Mouse (Mus musculus) intestine, embryonic 16.5 days (tissue): ENCODE results near the gene Acly. TPM values are rescaled to one million over a fixed set of nuclear protein-coding genes. Genes with fewer than 3 reads are reported as not detected.

Experiments used
- ATAC-seq: fragments of 200-750 bp; cut with Nextera tagmentation; 2 replicates; pipeline ENCODE4 v1.8.0; 2017; ENCODE audit warnings: moderate TSS enrichment, moderate library complexity
- H3K27ac ChIP-seq: fragments of 300-500 bp; sonication (generic); 2 replicates; pipeline ENCODE4 v1.5.1; 2014; ENCODE audit warnings: mild to moderate bottlenecking, low read length
- H3K27me3 ChIP-seq: fragments of 300-500 bp; sonication (generic); replicated peaks from 2 replicates; pipeline ENCODE4 v1.6.1; 2014; ENCODE audit warnings: low read length, control low read depth, mixed read lengths; ENCODE audit not compliant: control insufficient read depth, insufficient read depth
- H3K36me3 ChIP-seq: fragments of 300-500 bp; sonication (generic); 2 replicates; pipeline ENCODE4 v1.6.1; 2014; ENCODE audit warnings: low read length, control low read depth; ENCODE audit not compliant: control insufficient read depth, insufficient read depth
- H3K4me1 ChIP-seq: fragments of 300-500 bp; sonication (generic); 2 replicates; pipeline ENCODE4 v1.6.1; 2014; ENCODE audit warnings: low read length, control low read depth, mixed read lengths; ENCODE audit not compliant: control insufficient read depth, insufficient read depth
- H3K4me2 ChIP-seq: fragments of 300-500 bp; sonication (generic); 2 replicates; pipeline ENCODE4 v1.6.1; 2014; ENCODE audit warnings: low read depth, low read length, control low read depth
- H3K4me3 ChIP-seq: fragments of 300-500 bp; sonication (generic); 2 replicates; pipeline ENCODE4 v1.5.1; 2014; ENCODE audit warnings: mild to moderate bottlenecking, low read length
- H3K9ac ChIP-seq: fragments of 300-500 bp; sonication (generic); 2 replicates; pipeline ENCODE4 v1.6.1; 2014; ENCODE audit warnings: low read depth, low read length
- H3K9me3 ChIP-seq: fragments of 300-500 bp; sonication (generic); 2 replicates; pipeline ENCODE4 v1.6.1; 2016; ENCODE audit warnings: low read length, control low read depth; ENCODE audit not compliant: control insufficient read depth
- WGBS: fragments of 180-500 bp; shearing (Covaris S2); extraction: QIAGEN DNeasy Blood & Tissue Kit; methylation state at CpG from one replicate; pipeline ENCODE4 v1.1.7; 2014; 5-methylcytosine and 5-hydroxymethylcytosine counted together
- polyA plus RNA-seq: library from polyadenylated mRNA; unstranded; fragments of >200 nt; fragmentation: Nextera tagmentation; extraction: Ambion mirVana; gene quantifications from 2 replicates; pipeline ENCODE4 v1.2.1, GENCODE M21; 2015

Gene Acly
- polyA plus RNA-seq, 1 experiment from 2014 or later = 132 TPM

DNA sequence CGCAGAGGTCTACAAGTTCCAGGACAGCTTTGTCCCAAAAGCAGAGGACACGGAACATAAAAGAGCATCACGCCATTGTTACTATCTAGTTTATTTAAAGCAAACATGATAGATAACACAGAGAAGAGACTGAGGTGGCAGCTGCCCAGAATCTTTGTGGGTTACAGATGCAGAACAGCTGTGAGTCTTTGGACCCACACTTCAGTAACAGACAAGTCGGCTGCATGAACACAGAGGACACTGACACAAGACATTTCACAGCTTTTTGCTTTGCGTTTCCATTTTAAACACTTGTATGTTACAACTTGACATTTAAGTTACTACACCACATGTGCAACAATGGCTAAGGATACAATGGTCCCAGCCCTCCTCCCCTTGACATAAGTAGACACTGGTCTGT lies 51.5 kb downstream of the Acly start:
- Histone ChIP-seq H3K9ac (no peak overlapping the region), H3K27ac (no peak overlapping the region), H3K27me3 (no peaks in the 10 kb centered on the region), H3K4me2 (no peak overlapping the region), H3K4me3 (no peak overlapping the region), H3K36me3 (peaks cover 18% of the 10 kb centered on the region), H3K9me3 (no peaks in the 10 kb centered on the region), H3K4me1 (no peaks in the 10 kb centered on the region)
- ATAC-seq = no peak
- WGBS = 88% methylated on average over 5 of the region's 5 CpGs

GRCm38 (mm10) chr11:100472935-100473295 lies 54.9 kb downstream of the Acly start:
- peak overlapping the region; percentile 98 for H3K4me3 ChIP-seq
- no peaks in the 10 kb centered on the region for H3K9me3 ChIP-seq
- no peak overlapping the region for H3K9ac ChIP-seq
- H3K27ac ChIP-seq = no peak overlapping the region
- H3K36me3 ChIP-seq = no peaks in the 10 kb centered on the region
- H3K4me1 ChIP-seq = peaks cover 9% of the 10 kb centered on the region; the same call in 1 of the 2 replicates
- 35% methylated on average over 5 of the region's 5 CpGs for whole genome bisulfite sequencing
- peak; percentile 39 for ATAC-seq
- H3K27me3 ChIP-seq = no peaks in the 10 kb centered on the region
- peak overlapping the region; percentile 14; the same call in 1 of the 2 replicates for H3K4me2 ChIP-seq

- under 1% methylated on average over 83 of the region's 83 CpGs for WGBS
- H3K4me2 ChIP-seq = peak within 1 kb of the TSS; percentile 92
- no peaks in the 10 kb centered on the region for H3K9me3 ChIP-seq
- no peaks in the 10 kb centered on the region for H3K36me3 ChIP-seq
- ATAC-seq = peak; percentile 94
- no peaks in the 10 kb centered on the region for H3K27me3 ChIP-seq
- peaks cover 9% of the 10 kb centered on the region; the same call in 1 of the 2 replicates for H3K4me1 ChIP-seq
- H3K9ac ChIP-seq = peak within 1 kb of the TSS; percentile 95
- H3K4me3 ChIP-seq = peak within 1 kb of the TSS; percentile 98
- peak within 1 kb of the TSS; percentile 66; the same call in 1 of the 2 replicates for H3K27ac ChIP-seq
Observed at GRCm38 (mm10) chr11:100472197-100472934, 55.4 kb downstream of the Acly start, which contains the start of gene Klhl11. Klhl11 (minus strand) TSS chr11:100472741.

DNA sequence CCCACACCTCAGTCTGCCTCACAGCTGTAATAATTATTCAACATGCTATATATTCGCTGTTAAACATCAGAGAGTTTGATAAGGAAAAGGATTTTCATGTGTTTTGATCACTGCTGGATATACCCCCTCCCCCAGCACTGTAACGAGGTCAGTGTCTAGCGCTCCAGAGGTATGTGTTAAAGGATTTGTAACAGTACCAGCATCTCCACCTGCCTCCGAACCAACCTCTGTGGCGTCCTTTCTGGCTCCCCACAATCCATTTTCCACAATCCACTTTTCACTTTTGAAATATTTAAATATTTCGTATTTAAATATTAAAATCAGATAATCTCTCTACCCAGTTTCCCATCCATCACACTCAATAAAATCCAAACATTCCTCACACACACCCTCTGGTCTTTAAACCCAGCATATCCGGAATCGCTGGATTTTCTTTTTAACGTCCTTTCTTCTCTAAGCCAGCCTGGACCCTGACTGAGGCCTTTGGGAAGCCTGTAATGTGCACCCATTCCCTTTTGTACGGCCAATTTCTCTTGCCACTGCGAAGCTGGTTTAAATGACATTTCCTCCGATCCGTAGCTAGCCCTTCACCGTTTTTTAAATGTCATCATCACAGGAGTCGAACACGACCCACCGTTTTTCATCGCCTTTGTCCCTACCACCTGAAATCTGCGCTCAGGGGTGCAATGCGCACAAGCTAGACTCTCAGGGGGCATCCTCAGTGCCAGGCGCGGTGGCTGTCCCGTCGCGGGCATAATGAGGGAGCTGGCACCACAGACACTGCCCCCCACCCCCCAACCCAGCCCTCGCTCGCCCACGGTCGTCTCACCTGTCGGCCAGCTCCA lies 56.2 kb downstream of the Acly start:
- WGBS = 3% methylated on average over 30 of the region's 30 CpGs
- no peak for ATAC-seq
- Histone ChIP-seq H3K4me3 (peak overlapping the region; percentile 98), H3K36me3 (no peaks in the 10 kb centered on the region), H3K4me2 (peak overlapping the region; percentile 92), H3K27me3 (no peaks in the 10 kb centered on the region), H3K27ac (peak overlapping the region; percentile 66; the same call in 1 of the 2 replicates), H3K9ac (peak overlapping the region; percentile 95), H3K4me1 (peaks cover 9% of the 10 kb centered on the region; the same call in 1 of the 2 replicates), H3K9me3 (no peaks in the 10 kb centered on the region)

- no peak for ATAC-seq
- H3K9me3 ChIP-seq = no peaks in the 10 kb centered on the region
- H3K36me3 ChIP-seq = peaks cover 7% of the 10 kb centered on the region; the same call in 1 of the 2 replicates
- H3K4me3 ChIP-seq = no peak overlapping the region
- 77% methylated on average over 1 of the region's 1 CpGs for WGBS
- peaks cover 6% of the 10 kb centered on the region; the same call in 1 of the 2 replicates for H3K4me1 ChIP-seq
- H3K4me2 ChIP-seq = no peak overlapping the region
- H3K9ac ChIP-seq = no peak overlapping the region
- no peak overlapping the region for H3K27ac ChIP-seq
- H3K27me3 ChIP-seq = no peaks in the 10 kb centered on the region
Observed at GRCm38 (mm10) chr11:100465833-100466232, 62.0 kb downstream of the Acly start.

DNA sequence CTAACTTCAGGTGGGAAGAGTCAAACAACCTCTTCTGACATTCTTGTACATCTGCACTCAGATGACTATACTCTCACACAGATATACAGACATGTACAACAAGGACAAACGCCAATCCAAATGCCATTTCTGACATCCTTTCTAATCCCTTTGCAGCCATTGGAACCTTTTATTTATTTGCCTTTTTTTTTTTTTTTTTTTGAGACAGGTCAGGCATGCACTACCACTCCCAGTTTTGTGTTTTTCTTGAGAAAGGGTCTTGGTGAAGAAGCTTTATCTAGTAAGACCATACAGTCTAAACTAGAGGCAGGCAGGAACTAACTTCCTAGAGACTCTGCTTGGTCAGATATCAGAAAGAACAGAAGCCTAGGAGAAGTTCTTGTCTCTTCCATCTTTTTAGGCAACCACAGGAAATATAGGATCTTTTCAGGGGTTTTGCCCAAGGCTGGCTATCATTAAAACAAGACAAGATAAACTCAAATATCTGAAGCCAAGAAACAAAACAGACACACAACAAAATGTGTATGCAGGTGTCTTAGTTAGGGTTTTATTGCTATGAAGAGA lies 62.5 kb downstream of the Acly start:
- Histone ChIP-seq H3K4me2 (no peak overlapping the region), H3K9ac (no peak overlapping the region), H3K4me3 (no peak overlapping the region), H3K27ac (no peak overlapping the region), H3K27me3 (no peaks in the 10 kb centered on the region), H3K36me3 (peaks cover 7% of the 10 kb centered on the region; the same call in 1 of the 2 replicates), H3K4me1 (peaks cover under 1% of the 10 kb centered on the region; the same call in 1 of the 2 replicates), H3K9me3 (no peaks in the 10 kb centered on the region)
- ATAC-seq = no peak
- WGBS = 84% methylated on average over 1 of the region's 1 CpGs

DNA sequence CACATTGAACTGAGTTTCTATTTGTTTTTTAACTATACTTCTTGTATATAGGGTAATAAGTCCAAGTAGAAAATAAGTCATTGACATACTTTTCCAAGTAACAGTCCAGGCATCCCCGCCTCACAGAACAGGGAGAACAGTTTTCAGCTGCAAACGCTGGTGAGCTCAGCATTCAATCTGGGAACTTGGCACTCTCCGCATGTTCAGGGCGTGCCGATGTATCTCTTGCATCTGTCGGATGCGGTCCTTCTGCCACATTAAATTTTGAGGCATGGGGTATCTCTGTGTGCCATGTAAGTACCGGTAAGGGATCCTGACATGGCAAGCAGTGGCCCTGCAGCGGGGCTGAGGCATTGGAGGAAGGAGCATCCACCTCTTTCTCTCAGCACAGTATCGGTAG lies 65.1 kb downstream of the Acly start:
- peaks cover 7% of the 10 kb centered on the region; the same call in 1 of the 2 replicates for H3K36me3 ChIP-seq
- H3K4me3 ChIP-seq = no peak overlapping the region
- H3K27me3 ChIP-seq = no peaks in the 10 kb centered on the region
- no peak overlapping the region for H3K9ac ChIP-seq
- WGBS = 87% methylated on average over 10 of the region's 10 CpGs
- no peak for ATAC-seq
- no peaks in the 10 kb centered on the region for H3K9me3 ChIP-seq
- H3K4me1 ChIP-seq = no peaks in the 10 kb centered on the region
- H3K4me2 ChIP-seq = no peak overlapping the region
- H3K27ac ChIP-seq = no peak overlapping the region

- no peak overlapping the region for H3K4me3 ChIP-seq
- ATAC-seq = no peak
- H3K27ac ChIP-seq = no peak overlapping the region
- H3K27me3 ChIP-seq = no peaks in the 10 kb centered on the region
- H3K4me1 ChIP-seq = no peaks in the 10 kb centered on the region
- 77% methylated on average over 5 of the region's 5 CpGs for WGBS
- no peaks in the 10 kb centered on the region for H3K9me3 ChIP-seq
- no peak overlapping the region for H3K4me2 ChIP-seq
- no peak overlapping the region for H3K9ac ChIP-seq
- peaks cover 7% of the 10 kb centered on the region; the same call in 1 of the 2 replicates for H3K36me3 ChIP-seq
Observed at GRCm38 (mm10) chr11:100457711-100458110, 70.1 kb downstream of the Acly start.

GRCm38 (mm10) chr11:100457247-100457646 lies 70.6 kb downstream of the Acly start:
- no peaks in the 10 kb centered on the region for H3K27me3 ChIP-seq
- WGBS = 56% methylated on average over 4 of the region's 4 CpGs
- H3K9ac ChIP-seq = no peak overlapping the region
- H3K4me2 ChIP-seq = no peak overlapping the region
- H3K36me3 ChIP-seq = 0 out of 2 replicates have a peak, but pooled peaks cover 6% of the 10 kb centered on the region
- H3K9me3 ChIP-seq = no peaks in the 10 kb centered on the region
- ATAC-seq = no peak
- H3K4me3 ChIP-seq = no peak overlapping the region
- no peak overlapping the region for H3K27ac ChIP-seq
- no peaks in the 10 kb centered on the region for H3K4me1 ChIP-seq
